Mouse (Mus musculus): ENCODE results near the gene Map3k1. TPM values are rescaled to one million over a fixed set of nuclear protein-coding genes. Genes with fewer than 3 reads are reported as not detected.

Map3k1 gene
- total and polyA plus RNA-seq, 3 experiments: 10.7 to 48.7 (median 13.4) TPM

DNA sequence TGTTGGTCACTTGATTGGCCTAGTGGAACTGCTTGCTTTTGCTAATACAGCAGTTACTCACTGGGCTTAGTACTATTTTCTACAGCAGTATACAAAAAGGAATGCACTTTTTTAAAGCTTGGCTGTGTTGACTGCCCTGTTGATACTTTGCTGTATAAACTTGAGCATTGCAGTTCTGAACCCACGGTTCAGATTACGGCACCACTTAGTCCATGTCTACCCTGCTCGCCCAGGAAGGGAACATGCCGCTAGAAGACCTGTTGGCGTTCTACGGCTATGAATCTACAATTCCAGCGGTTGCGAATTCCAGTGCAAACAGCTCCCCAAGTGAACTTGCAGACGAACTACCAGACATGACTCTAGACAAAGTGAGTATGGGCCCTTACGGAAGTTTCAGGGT is 105.4 kb downstream of the Map3k1 start:
- Histone ChIP-seq H3K27me3 (replicated peaks) (no peaks in the 10 kb centered on the region), H3K4me3 (replicated peaks in 1 of 3; ENCODE audit: low read depth in 2 of 3, low read length in 2 of 3, poor library complexity in 1 of 3) (no peak overlapping the region), H3K36me3 (replicated peaks in 1 of 2; ENCODE audit: control insufficient read depth in 1 of 2, insufficient read depth in 1 of 2, low read length in 1 of 2) (peaks cover 40 to 62% of the 10 kb centered on the region in 2 experiments), H3K79me2 (replicated peaks; ENCODE audit: control insufficient read depth, extremely low read depth, insufficient read depth, poor library complexity, severe bottlenecking) (no peaks in the 10 kb centered on the region), H3K4me1 (ENCODE audit: control insufficient read depth in 1 of 2, insufficient read depth in 2 of 2) (peaks cover 0 to 4% of the 10 kb centered on the region in 2 experiments; a peak in 2 of 4 replicates), H3K9ac (ENCODE audit: insufficient read depth, low read depth) (no peak overlapping the region), H3K9me3 (replicated peaks; ENCODE audit: low read length) (no peaks in the 10 kb centered on the region), H3K4me2 (ENCODE audit: insufficient read depth, low read depth, poor library complexity, severe bottlenecking) (no peak overlapping the region), H3K27ac (ENCODE audit: insufficient read depth, low read depth) (no peak overlapping the region)
- TF ChIP-seq USF2 (conservative IDR thresholded peaks at IDR 0.05; ENCODE audit: low read depth, low read length) (no peak), BHLHE40 (IDR thresholded peaks at IDR 0.05; ENCODE audit: low read depth, low read length) (no peak), ZNF384 (IDR thresholded peaks at IDR 0.05; ENCODE audit: low read depth, low read length) (no peak), CHD1 (IDR thresholded peaks at IDR 0.05; ENCODE audit: low read depth, low read length) (no peak), E2F4 (IDR thresholded peaks at IDR 0.05; ENCODE audit: insufficient replicate concordance, low read depth, low read length) (no peak), MEF2A (IDR thresholded peaks at IDR 0.05; ENCODE audit: borderline replicate concordance, low read depth, low read length) (no peak), PAX5 (IDR thresholded peaks at IDR 0.05; ENCODE audit: low read length) (no peak), RAD21 (IDR thresholded peaks at IDR 0.05; ENCODE audit: low read depth, low read length) (no peak), MAFK (IDR thresholded peaks at IDR 0.05; ENCODE audit: insufficient replicate concordance, low read length) (no peak)
- in situ Hi-C loops (cut with MboI; ENCODE audit: low pct_ligation_motif_present, low pct_unique_long_range_greater_than_20kb, low sequenced_read_pairs): no loop called here
- dilution Hi-C loops (cut with MboI; ENCODE audit: extremely low pct_ligation_motif_present, extremely low pct_unique_long_range_greater_than_20kb, low sequenced_read_pairs): no loop called here
- DNase-seq (ENCODE audit: extremely low read depth): no peak

Other genes starting within 250 kb of the Map3k1 start
- gene Gm10198, start 216.2 kb downstream of the Map3k1 start, total RNA-seq (2012; rRNA removed): not detected in 2 replicates
- not detected in 2 replicates for gene Gm10198, start 216.2 kb downstream of the Map3k1 start, total RNA-seq (2014; rRNA removed)
- gene Gm10198, start 216.2 kb downstream of the Map3k1 start, polyA plus RNA-seq (2012; ENCODE audit: insufficient read length, low read depth): not detected in 2 replicates
- gene Mier3, start 128.0 kb downstream of the Map3k1 start, total RNA-seq (2012; rRNA removed): 3.3 and 3.4 TPM in 2 replicates
- gene Mier3, start 128.0 kb downstream of the Map3k1 start, total RNA-seq (2014; rRNA removed): 7.3 TPM in 2 replicates
- 7.0 and 7.3 TPM in 2 replicates for gene Mier3, start 128.0 kb downstream of the Map3k1 start, polyA plus RNA-seq (2012; ENCODE audit: insufficient read length, low read depth)